In genomic region chr7:25754439-25754737, GRCm38 (mm10) we compare ENCODE assay signal across 8 mouse cellular contexts. TPM values are rescaled to one million over a fixed set of nuclear protein-coding genes. Genes with fewer than 3 reads are reported as not detected.
DNase-seq lines count a peak whose midpoint lies in the region; ATAC-seq and TF ChIP-seq lines count a peak whose summit lies in the region.

No protein-coding gene starts in this region.

- peak overlapping the region; percentile 98 for H3K4me2 ChIP-seq in liver, embryonic 11.5 days

- no peak for DNase-seq in gastrocnemius, adult 2 months
- DNase-seq in gastrocnemius, adult 8-10 months (ENCODE audit: low spot score in 2 of 2): no peak
- DNase-seq in thymus, adult 2 months: no peak
- DNase-seq in thymus, postnatal 14 days: no peak
- DNase-seq in liver, embryonic 11.5 days (ENCODE audit: low spot score): no peak
- no peak for DNase-seq in gastrocnemius, postnatal 14 days
- no peak for DNase-seq in ovary, postnatal 36 days (ENCODE audit: low spot score)

- no peaks in the 10 kb centered on the region for H3K27me3 ChIP-seq in thymus, adult 2 months (ENCODE audit: control insufficient read depth, insufficient read depth, low read length)
- no peaks in the 10 kb centered on the region for H3K27me3 ChIP-seq in liver, embryonic 11.5 days (replicated peaks; ENCODE audit: control insufficient read depth, insufficient read depth, low read length)

- H3K4me1 ChIP-seq in thymus, adult 2 months (replicated peaks; ENCODE audit: control insufficient read depth, insufficient read depth, low read length): peaks cover 10% of the 10 kb centered on the region; the same call in 1 of the 2 replicates
- peaks cover 18% of the 10 kb centered on the region for H3K4me1 ChIP-seq in liver, embryonic 11.5 days (replicated peaks; ENCODE audit: control insufficient read depth, insufficient read depth, low read length)

- H3K36me3 ChIP-seq in thymus, adult 2 months (ENCODE audit: control insufficient read depth, insufficient read depth, low read length): peaks cover 13% of the 10 kb centered on the region
- H3K36me3 ChIP-seq in liver, embryonic 11.5 days (ENCODE audit: control insufficient read depth, insufficient read depth, low read length): peaks cover 18% of the 10 kb centered on the region

- no peaks in the 10 kb centered on the region for H3K9me3 ChIP-seq in liver, embryonic 11.5 days (ENCODE audit: control insufficient read depth, low read length)

- ATAC-seq in liver, embryonic 11.5 days (replicated peaks; ENCODE audit: low FRiP score): no peak
- no peak for ATAC-seq in activated CD4-positive, CD25-positive, alpha-beta regulatory T cell, adult 4 months

- peak overlapping the region; percentile 97 for H3K27ac ChIP-seq in gastrocnemius, adult 2 months
- H3K27ac ChIP-seq in thymus, adult 2 months (ENCODE audit: control insufficient read depth, insufficient read depth, low read length): peak overlapping the region; percentile 72
- peak overlapping the region; percentile 97 for H3K27ac ChIP-seq in liver, embryonic 11.5 days (ENCODE audit: low read depth, low read length)

- TF ChIP-seq CTCF in gastrocnemius, adult 2 months (IDR thresholded peaks at IDR 0.05): peak; percentile 48
- TF ChIP-seq CTCF in thymus, adult 2 months (IDR thresholded peaks at IDR 0.05; ENCODE audit: borderline replicate concordance, control insufficient read depth, extremely low read depth, insufficient read depth, low read length, poor library complexity): peak; percentile 54; the same call in 1 of the 2 replicates

- intact Hi-C loops in gastrocnemius, adult 2 months (cut with DNase I): loop anchor here (5.0 to 10.0 kb wide), 2 partner anchors 37 to 680 kb away; partner anchors contain the start of genes Ccdc97, Grik5 and Zfp574
- intact Hi-C loops in gastrocnemius, postnatal 14 days (cut with DNase I; ENCODE audit: low total_unique reads): no loop called here

- WGBS in thymus, adult 2 months: under 1% methylated on average over 30 of the region's 30 CpGs
- 0% methylated on average over 29 of the region's 30 CpGs for WGBS in liver, embryonic 11.5 days

- H3K9ac ChIP-seq in liver, embryonic 11.5 days (ENCODE audit: low read depth, low read length): peak overlapping the region; percentile 100

- peak overlapping the region; percentile 76 for H3K4me3 ChIP-seq in gastrocnemius, adult 2 months
- peak overlapping the region; percentile 82 for H3K4me3 ChIP-seq in thymus, adult 2 months (ENCODE audit: control insufficient read depth, insufficient read depth, low read length)
- H3K4me3 ChIP-seq in liver, embryonic 11.5 days (ENCODE audit: low read depth, low read length): peak overlapping the region; percentile 97

- no peak; the same call in 1 of the 2 replicates for TF ChIP-seq POLR2A in thymus, adult 2 months (IDR thresholded peaks at IDR 0.05; ENCODE audit: control insufficient read depth, extremely low read depth, insufficient read depth, low read length, poor library complexity)

RNA-seq across cellular contexts. Expression of gene Hnrnpul1, which starts 0.2 kb away (rescaled TPM):
- 10 to 100 TPM; 66.3 to 72.8 TPM for total RNA-seq in gastrocnemius, adult 2 months (2021)
- total RNA-seq in gastrocnemius, adult 8-10 months (2022): 10 to 100 TPM; 64.8 to 83.6 (median 73.5) TPM
- 102 and 134 TPM in 2 replicates for polyA plus RNA-seq in thymus, adult 2 months (2012; rRNA removed)
- polyA plus RNA-seq in liver, embryonic 11.5 days (2014; fragmentation: Nextera tagmentation; extraction: Ambion mirVana): 67.2 and 68.6 TPM in 2 replicates
- polyA plus RNA-seq in activated CD4-positive, CD25-positive, alpha-beta regulatory T cell, adult 4 months (2017; shearing (Covaris generic)): 10 to 100 TPM; 47.1 to 58.0 TPM
- 10 to 100 TPM; 67.9 to 69.5 TPM for total RNA-seq in gastrocnemius, postnatal 14 days (2021)

RNA-seq across cellular contexts. Expression of gene Axl, which starts 34.1 kb away (rescaled TPM):
- total RNA-seq in gastrocnemius, adult 2 months (2021): 10 to 100 TPM; 39.9 to 48.6 TPM
- 10 to 100 TPM; 22.0 to 45.0 (median 28.1) TPM for total RNA-seq in gastrocnemius, adult 8-10 months (2022)
- polyA plus RNA-seq in thymus, adult 2 months (2012; rRNA removed): 67.0 and 75.0 TPM in 2 replicates
- 34.2 and 35.4 TPM in 2 replicates for polyA plus RNA-seq in liver, embryonic 11.5 days (2014; fragmentation: Nextera tagmentation; extraction: Ambion mirVana)
- polyA plus RNA-seq in activated CD4-positive, CD25-positive, alpha-beta regulatory T cell, adult 4 months (2017; shearing (Covaris generic)): 10 to 100 TPM; 16.5 to 26.4 TPM
- total RNA-seq in gastrocnemius, postnatal 14 days (2021): 10 to 100 TPM; 68.6 to 82.2 TPM

RNA-seq across cellular contexts. Expression of gene Ccdc97, which starts 35.5 kb away (rescaled TPM):
- 10 to 100 TPM; 39.4 to 44.3 TPM for total RNA-seq in gastrocnemius, adult 2 months (2021)
- 10 to 100 TPM; 42.1 to 47.9 (median 46.9) TPM for total RNA-seq in gastrocnemius, adult 8-10 months (2022)
- polyA plus RNA-seq in thymus, adult 2 months (2012; rRNA removed): 184 and 185 TPM in 2 replicates
- 33.2 and 33.9 TPM in 2 replicates for polyA plus RNA-seq in liver, embryonic 11.5 days (2014; fragmentation: Nextera tagmentation; extraction: Ambion mirVana)
- 10 to 100 TPM; 31.1 to 46.9 TPM for polyA plus RNA-seq in activated CD4-positive, CD25-positive, alpha-beta regulatory T cell, adult 4 months (2017; shearing (Covaris generic))
- total RNA-seq in gastrocnemius, postnatal 14 days (2021): 10 to 100 TPM; 31.4 to 31.8 TPM
